Mouse (Mus musculus) cerebellum, adult 8-10 months (tissue): ENCODE measurements around the gene Lyplal1.

ENCODE experiments used
- DNase-seq: peaks from one replicate; pipeline ENCODE4 v3.0.0; 2022

Gene Lyplal1

DNA sequence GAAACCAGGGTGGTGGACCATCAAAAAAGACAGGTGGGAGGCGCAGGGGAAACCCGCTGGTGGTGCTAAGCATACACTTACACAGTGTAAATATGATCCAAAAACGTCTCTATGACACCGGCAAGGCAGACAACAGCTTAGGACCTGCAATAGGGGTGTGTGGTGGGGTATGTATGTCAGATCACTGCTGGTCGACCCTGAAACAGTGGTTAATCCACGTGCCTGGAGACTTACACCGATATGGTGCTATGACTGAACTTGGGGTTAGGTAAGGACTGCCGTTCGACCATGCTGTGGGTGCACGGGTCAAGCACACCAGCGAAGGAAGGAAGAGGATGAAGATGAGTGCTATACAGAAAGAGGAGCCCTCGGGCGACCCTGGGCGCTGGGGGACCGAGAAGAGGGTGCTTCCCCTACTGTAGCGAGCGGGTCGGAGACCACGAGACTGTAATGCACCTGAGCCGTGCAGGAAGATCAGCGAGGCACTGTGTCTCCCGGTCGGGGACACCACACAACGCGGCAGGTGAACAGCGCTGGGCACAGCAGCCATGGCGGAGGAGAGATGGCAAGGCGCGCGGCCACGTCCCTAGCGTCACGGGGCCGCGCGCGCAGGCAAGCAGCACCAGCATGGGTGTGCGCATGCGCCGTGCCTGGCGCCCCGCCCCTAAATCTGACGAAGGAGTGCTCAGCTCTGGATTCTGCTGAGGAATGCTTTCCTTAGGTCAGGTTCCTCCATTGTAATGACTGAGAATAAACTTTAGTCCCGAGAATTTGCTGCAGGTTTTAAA, at the start of gene Lyplal1:
Gene Lyplal1 (minus strand): TSS at position 610 of the 788 bp plus-strand sequence.
- DNase-seq: peak; percentile 97

DNA sequence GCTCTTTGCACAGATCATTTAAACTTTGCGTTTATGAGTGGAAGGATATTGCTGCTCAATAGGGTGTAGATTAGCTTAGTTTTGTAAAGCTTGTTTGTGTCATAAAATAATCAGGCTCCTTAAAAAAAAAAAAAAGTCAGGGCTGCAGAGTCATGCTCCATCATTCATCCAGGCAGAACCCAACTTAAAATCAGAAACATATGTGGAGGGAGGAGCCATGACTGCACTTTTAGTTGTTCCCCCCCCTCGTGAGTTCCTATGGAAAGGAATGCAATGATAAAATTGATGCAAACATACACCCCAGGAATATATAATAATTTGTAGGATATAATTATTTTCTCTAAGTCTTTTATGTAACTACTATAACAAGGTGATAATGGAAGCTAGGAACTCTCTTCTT, 46.5 kb upstream of the Lyplal1 start:
- no peak for DNase-seq

DNA sequence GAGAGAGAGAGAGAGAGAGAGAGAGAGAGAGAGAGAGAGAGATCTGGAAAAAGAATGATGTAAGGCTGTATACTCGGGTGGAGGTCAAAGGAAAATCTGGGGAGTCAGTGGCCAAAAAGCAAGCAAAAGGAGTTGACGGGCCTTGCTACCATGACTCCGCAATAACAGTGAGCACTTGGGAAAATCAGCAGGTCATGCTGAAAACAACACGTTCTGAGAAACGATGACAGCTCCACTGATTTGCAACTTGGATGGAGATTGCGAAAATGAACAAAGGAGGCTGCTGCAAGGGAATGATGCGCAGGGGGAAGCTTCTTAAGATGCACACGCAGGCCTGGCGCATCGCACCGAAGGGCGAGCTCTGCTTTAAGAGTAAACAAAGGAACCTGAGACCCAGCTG, 46.1 kb upstream of the Lyplal1 start:
- no peak for DNase-seq

GRCm38 (mm10) chr1:186150376-186150775, 33.3 kb upstream of the Lyplal1 start:
- no peak for DNase-seq

DNA sequence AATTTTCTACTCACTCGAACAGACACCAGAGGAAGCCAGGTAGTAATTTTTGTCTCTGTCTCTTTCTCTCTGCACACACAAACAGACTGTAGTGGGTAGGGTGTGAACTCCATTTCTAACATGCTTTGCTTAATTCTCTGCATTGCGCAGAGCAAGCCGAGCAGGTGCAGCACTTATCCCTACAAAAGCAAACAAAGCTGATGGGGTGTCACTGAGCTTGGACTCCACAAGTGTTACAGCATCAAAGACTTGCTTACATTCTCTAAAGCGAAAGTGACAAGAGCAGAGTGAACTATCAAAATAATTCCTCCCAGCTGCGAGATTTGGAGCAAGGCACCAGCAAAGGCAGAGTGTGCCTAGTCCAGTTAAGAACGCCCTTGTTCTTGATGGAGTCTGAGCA, 28.3 kb upstream of the Lyplal1 start:
- DNase-seq: no peak

DNA sequence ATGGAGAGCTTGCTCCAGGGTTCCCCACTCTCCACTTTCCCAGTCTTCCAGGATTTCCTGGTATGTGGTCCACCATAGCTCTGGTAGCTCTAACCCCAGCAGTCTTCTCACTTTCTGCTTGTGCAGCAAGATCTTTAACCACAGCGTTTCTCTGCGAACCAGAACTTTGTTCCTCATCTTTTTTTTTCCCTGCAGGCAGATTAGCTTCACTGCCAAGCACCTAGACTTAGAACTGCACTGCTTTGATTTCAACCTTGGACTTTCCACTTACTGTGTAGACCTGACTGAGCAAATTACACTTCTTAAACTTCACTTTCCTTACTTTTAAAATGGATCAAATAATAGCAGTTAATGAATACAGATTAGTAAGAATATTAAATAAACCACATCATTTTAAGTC, 23.1 kb upstream of the Lyplal1 start:
- no peak for DNase-seq

GRCm38 (mm10) chr1:186137873-186138272, 20.8 kb upstream of the Lyplal1 start:
- DNase-seq: no peak

- no peak for DNase-seq
These were observed 19.7 kb upstream of the Lyplal1 start for GRCm38 (mm10) chr1:186136636-186137380.

- DNase-seq: no peak
These were observed 14.4 kb upstream of the Lyplal1 start for GRCm38 (mm10) chr1:186131465-186131864.

GRCm38 (mm10) chr1:186128940-186129339, 11.8 kb upstream of the Lyplal1 start:
- DNase-seq: no peak

DNA sequence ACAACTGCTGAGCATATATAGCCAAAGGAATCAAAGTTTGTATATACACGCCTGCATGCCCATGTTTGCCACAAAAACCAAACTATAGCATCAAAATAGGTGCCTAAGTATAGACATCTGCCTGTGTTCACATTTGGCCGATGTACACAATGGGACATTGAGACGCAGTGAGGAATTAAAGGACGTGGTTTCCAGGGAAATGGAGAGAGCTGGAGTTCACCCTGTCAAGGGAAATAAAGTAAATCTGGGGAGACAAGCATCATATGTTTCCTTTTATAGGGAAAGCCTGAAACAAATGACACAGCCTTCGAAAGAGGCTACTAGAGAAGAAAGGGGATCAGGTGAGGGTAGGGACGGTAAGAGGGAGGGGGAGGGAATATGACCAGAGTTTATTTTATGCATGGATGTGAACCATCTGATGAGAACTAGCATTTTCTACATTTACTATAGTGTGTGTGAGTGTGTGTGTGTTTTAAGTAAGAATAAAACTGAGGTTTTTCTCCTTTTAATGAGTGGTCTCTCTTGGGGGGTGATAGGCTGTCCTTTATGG, 9.3 kb upstream of the Lyplal1 start:
- DNase-seq: no peak

DNA sequence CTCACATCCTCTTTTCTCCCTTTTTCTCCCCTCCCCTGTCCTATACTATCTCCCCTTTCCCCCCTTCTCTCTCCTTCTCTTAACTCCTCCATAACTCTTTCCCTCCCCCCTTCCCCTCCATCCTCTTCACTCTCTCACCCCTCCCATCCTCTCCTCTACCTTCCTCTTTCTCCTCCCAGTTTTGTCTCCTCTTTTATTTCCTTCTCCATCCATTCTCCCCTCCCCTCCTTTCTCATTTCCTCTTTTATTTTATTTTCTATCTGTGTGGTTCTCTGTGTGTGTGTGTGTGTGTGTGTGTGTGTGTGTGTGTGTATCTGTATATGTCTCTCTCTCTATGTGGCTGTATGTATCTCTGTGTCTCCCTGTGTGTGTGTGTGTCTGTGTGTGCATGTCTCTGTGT, 6.6 kb upstream of the Lyplal1 start:
- no peak for DNase-seq

DNA sequence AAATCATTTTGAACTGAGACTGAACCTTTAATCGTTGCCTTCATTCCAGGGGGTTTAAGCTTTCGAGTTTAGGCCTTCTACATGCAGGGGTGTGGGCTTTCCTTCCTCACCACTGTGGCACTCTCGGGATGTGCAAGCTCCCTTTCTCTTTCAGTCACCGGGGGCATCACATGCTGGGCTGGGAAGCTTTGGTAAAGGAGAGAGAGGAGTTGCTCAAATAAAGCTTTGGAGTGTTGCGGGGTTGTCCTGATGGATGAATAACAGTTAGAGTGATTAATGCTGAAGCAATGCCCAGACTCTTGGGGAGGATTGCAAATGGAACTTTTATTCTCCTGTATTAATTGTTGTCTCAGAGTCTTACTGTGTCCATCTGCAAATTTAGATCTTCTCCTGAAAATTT, 2.7 kb upstream of the Lyplal1 start:
- DNase-seq: no peak

GRCm38 (mm10) chr1:186116086-186116600, 967 bp downstream of the Lyplal1 start:
- no peak for DNase-seq

- no peak for DNase-seq
These were observed 14.8 kb downstream of the Lyplal1 start for GRCm38 (mm10) chr1:186102313-186102712.

DNA sequence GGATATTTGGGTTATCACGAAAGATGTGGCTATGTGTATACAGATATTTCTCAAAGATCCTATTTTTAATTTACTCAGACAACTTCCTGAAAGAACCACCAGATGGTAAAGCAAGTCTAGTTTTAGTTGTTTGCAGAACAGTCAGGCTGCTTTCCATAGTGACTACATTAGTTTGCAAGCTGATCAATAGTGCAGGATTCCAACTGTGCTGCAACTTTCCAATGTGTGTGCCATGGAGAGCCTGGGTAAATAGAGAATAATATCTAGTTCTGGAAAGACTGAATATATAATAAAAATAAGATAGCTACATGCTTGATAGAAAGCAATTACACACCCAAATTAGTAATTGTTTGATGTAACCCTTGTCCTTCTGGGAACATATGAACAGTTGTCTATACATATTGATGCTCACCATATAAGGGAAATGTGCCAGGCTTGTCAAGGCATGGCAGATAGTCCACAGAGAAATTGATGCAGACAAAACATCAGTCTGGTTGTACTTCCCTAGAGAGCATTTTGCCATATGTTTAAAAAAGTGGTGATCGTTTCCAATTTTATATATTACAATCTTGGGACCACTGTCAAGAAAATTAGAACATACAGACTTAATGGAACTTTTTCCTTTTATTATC, 50.7 kb downstream of the Lyplal1 start:
- no peak for DNase-seq

DNA sequence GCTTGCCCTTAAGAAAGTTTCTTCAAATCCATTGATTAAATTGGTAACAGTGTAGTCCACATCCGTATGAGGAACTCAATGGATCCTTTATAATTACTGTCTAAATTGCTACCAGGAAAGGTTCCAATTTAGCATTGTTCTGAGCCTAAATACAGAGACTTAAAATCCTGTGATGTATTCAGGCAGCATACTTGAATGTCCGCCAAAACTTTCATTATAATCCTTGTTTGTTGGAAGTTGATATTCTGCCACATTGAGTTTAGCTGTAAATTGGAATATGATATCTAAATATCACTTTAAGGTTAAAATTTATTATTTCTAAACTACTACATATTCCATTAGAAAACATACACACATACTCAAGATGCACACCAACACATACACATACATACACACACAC, 57.1 kb downstream of the Lyplal1 start:
- no peak for DNase-seq

- DNase-seq: no peak
These were observed 62.9 kb downstream of the Lyplal1 start for GRCm38 (mm10) chr1:186054227-186054626.

DNA sequence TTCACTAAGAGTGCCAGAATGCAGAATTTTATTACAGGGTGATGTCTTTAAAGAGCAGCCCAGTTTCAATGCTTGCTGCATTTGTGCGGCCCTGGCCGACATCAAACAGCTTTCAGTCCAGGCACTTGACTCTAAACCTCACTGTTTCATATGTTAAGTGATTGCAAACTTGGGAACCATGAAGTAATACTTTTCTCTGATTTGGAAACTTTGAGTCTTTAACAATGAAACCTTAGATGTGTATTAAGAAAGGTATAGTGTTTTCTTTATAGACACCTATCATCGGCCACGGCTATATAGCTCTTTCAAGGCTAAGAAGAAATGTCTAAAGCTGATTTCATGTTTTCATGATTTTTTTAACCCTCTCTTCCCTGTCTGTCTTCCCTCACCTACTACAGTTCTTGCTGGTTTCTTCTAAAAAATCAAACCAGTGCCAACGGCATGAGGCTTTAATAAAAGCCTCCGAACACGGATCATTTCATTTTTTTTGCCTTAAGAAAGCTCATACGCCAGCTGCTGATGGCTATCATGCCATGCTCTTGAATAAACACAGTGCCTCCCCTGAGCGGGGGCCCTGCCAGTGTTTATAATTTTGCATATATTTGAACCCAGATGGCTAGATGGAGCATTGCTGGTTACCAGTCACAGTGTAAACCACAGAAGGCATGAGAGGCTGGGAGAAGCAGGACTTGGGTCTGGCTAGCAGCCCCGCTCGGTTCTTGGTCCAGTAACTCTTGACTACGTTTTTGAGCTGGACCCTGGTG, 63.6 kb downstream of the Lyplal1 start:
- DNase-seq: no peak

DNA sequence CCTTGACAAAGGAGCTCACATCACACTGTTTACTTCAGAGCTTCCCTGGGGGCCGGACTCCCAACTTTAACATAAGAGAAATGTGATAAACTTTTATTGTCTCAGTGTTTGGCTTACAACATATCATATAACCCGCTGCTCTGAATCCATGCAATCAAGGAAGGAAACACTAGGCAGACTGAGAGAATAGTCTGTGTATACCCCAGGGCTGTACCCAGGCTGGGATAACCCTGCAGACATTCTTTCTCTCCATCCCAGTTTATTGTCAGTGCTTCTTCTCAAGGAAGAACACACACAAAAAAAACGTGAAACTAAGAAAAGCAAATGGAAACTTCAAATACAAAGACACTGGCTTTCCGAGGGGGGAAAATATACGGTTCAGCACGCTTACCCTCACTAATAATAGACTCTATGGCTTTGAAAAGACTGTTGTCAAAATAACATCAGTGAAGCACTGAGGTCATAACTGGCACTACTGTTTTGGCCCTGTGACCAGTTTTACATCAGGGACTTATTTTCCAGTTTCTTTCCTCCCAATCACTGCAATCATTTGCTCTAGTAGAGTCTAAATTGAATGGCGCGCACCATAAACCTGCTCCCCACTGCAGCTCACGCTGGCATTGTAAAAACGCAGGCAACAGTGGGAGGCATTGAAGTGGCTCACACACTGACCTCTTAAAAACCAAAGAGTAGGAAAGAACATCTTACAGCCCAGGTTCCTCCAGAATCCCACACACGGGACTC, 73.2 kb downstream of the Lyplal1 start:
- DNase-seq: no peak

DNA sequence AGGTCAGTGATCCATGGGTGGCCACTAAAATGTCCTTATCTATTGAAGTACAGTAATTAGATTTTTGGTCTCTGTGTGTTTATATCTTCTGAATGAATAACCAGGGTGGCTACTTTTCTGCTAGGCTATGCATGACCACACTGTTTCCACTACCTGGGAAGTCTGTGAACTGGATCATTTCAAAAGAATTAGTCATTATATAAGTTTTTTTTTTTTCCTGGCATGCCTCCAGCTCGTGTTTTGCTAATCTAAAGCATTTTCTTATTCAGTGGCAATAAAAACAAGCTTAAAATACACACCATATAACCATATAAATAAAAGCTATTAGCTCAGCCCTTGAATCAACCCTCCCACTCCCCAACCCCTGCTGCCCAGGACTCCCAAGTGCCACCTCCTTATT, 75.3 kb downstream of the Lyplal1 start:
- no peak for DNase-seq
